Mouse (Mus musculus) MEL (cell line): ENCODE measurements around the gene Tnfrsf13b.

ENCODE experiments used
- E2F4 ChIP-seq: IDR thresholded peaks from 2 replicates; pipeline ENCODE4 v1.6.1; 2011; ENCODE audit warnings: low read depth, low read length, improper control_type of control experiment, borderline replicate concordance
- GATA1 ChIP-seq: IDR thresholded peaks from 2 replicates; pipeline ENCODE4 v1.6.1; 2011; ENCODE audit warnings: low read depth, low read length, improper control_type of control experiment
- MAX ChIP-seq: IDR thresholded peaks from 2 replicates; pipeline ENCODE4 v1.6.1; 2011; ENCODE audit warnings: low read length, improper control_type of control experiment
- ZC3H11A ChIP-seq: IDR thresholded peaks from 2 replicates; pipeline ENCODE4 v1.6.1; 2012; ENCODE audit warnings: low read depth, mild to moderate bottlenecking, inconsistent platforms, low read length, improper control_type of control experiment

- TF ChIP-seq E2F4 (no peak), MAX (no peak), GATA1 (no peak), ZC3H11A (no peak)
Measured at GRCm38 (mm10) chr11:61109707-61110106, 16.8 kb upstream of the Tnfrsf13b start.
